Mouse (Mus musculus) spleen, postnatal 0 days (tissue): Measurements from ENCODE around the gene Kif2b. TPM values are rescaled to one million over a fixed set of nuclear protein-coding genes. Genes with fewer than 3 reads are reported as not detected.

Experiments used
- polyA plus RNA-seq: library from polyadenylated mRNA; unstranded; fragments of >200 nt; fragmentation: Nextera tagmentation; extraction: Ambion mirVana; gene quantifications from 2 replicates; pipeline ENCODE4 v1.2.1, GENCODE M21; 2015

The Kif2b gene
- polyA plus RNA-seq = not detected in 2 replicates

GRCm38 (mm10) chr11:91577317-91577716 lies at the start of gene Kif2b:
TSS of gene Kif2b (minus strand) at chr11:91577558.

